Mouse (Mus musculus) erythroblast, embryonic 14.5 days (primary cell): ENCODE data around the gene Mcts2.

Experiments
- GATA1 ChIP-seq: IDR thresholded peaks from 2 replicates; pipeline ENCODE4 v1.6.1; 2012; ENCODE audit warnings: low read length, inconsistent platforms, mixed read lengths
- TAL1 ChIP-seq: IDR thresholded peaks from 3 replicates; pipeline ENCODE4 v1.6.1; 2012; ENCODE audit warnings: low read length, inconsistent platforms, mixed read lengths

DNA sequence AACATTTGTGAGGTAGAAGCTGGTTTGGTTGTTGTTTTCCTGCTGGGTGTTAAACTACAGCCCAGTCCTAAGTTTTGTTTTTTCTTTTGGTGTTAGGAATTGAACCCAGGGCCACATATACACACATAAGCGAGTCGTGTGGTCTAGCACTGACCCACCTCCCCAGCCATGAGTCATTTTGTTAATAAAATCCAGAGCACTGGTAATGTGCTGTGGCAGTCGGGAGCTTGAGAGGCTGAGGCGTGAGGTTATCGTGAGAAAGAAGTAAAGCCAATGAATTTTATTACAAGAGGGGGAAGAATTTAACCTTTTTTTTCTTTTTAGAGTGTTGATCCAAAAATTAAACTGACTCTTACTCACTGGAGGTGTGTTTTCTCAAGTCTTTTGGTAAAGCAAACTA is 3.7 kb upstream of the Mcts2 start:
- no peak for TF ChIP-seq TAL1
- no peak for TF ChIP-seq GATA1
